Mouse (Mus musculus) MEL (cell line): Measurements from ENCODE around the gene Inpp5b. TPM values are rescaled to one million over a fixed set of nuclear protein-coding genes. Genes with fewer than 3 reads are reported as not detected.

Source experiments
- DNase-seq: peaks from one replicate; pipeline ENCODE4 v3.0.0; 2011; ENCODE audit warnings: low read depth, low spot score
- H3K27ac ChIP-seq: 2 replicates; pipeline ENCODE4 v1.5.1; 2012; ENCODE audit warnings: low read depth, mild to moderate bottlenecking, control low read depth, low read length, moderate library complexity; ENCODE audit not compliant: control insufficient read depth
- H3K27me3 ChIP-seq, 2 experiments: fragments of 150-350 bp in 1 of 2; sonication (generic) in 1 of 2; 2 replicates each; pipeline ENCODE4 v1.6.1; 2012; ENCODE audit warnings: low read length in 2 of 2, mild to moderate bottlenecking in 2 of 2, improper control_type of control experiment in 1 of 2, moderate library complexity in 1 of 2; ENCODE audit not compliant: insufficient read depth in 2 of 2, control insufficient read depth in 1 of 2
- H3K36me3 ChIP-seq, 2 experiments: 2 replicates each; pipeline ENCODE4 v1.6.1; 2012 to 2014; ENCODE audit warnings: low read length in 2 of 2, improper control_type of control experiment in 1 of 2, inconsistent platforms in 1 of 2, mild to moderate bottlenecking in 1 of 2; ENCODE audit not compliant: insufficient read depth in 2 of 2, control insufficient read depth in 1 of 2
- H3K4me1 ChIP-seq, 2 experiments: fragments of 150-350 bp in 1 of 2; sonication (generic) in 1 of 2; 2 replicates each; pipeline ENCODE4 v1.6.1; 2012; ENCODE audit warnings: low read length in 2 of 2, improper control_type of control experiment in 1 of 2, mild to moderate bottlenecking in 1 of 2; ENCODE audit not compliant: insufficient read depth in 2 of 2, control insufficient read depth in 1 of 2
- H3K4me3 ChIP-seq, 2 experiments: fragments of 150-350 bp in 1 of 2; sonication (generic) in 1 of 2; 2 replicates each; pipeline ENCODE4 v1.5.1; 2012; ENCODE audit warnings: low read depth in 2 of 2, low read length in 2 of 2, mild to moderate bottlenecking in 2 of 2, moderate library complexity in 2 of 2, control low read depth in 1 of 2, improper control_type of control experiment in 1 of 2; ENCODE audit not compliant: control insufficient read depth in 1 of 2, insufficient read depth in 1 of 2
- H3K79me2 ChIP-seq: 2 replicates; pipeline ENCODE4 v1.6.1; 2012; ENCODE audit warnings: mild to moderate bottlenecking, low read length, moderate library complexity; ENCODE audit not compliant: control insufficient read depth, poor library complexity, insufficient read depth
- H3K9ac ChIP-seq: 2 replicates; pipeline ENCODE4 v1.6.1; 2012; ENCODE audit warnings: low read depth, mild to moderate bottlenecking, control low read depth, low read length, moderate library complexity; ENCODE audit not compliant: control insufficient read depth, poor library complexity, severe bottlenecking
- H3K9me3 ChIP-seq: fragments of 150-350 bp; sonication (generic); replicated peaks from 2 replicates; pipeline ENCODE4 v1.6.1; 2012; ENCODE audit warnings: mild to moderate bottlenecking, low read length, improper control_type of control experiment, moderate library complexity; ENCODE audit not compliant: insufficient read depth
- BHLHE40 ChIP-seq: IDR thresholded peaks from 2 replicates; pipeline ENCODE4 v1.6.1; 2012; ENCODE audit warnings: low read depth, mild to moderate bottlenecking, inconsistent platforms, low read length, improper control_type of control experiment, borderline replicate concordance
- CHD1 ChIP-seq: IDR thresholded peaks from 2 replicates; pipeline ENCODE4 v1.6.1; 2012; ENCODE audit warnings: low read depth, mild to moderate bottlenecking, inconsistent platforms, low read length, improper control_type of control experiment
- CHD2 ChIP-seq: IDR thresholded peaks from 2 replicates; pipeline ENCODE4 v1.6.1; 2011; ENCODE audit warnings: low read length, improper control_type of control experiment
- E2F4 ChIP-seq: IDR thresholded peaks from 2 replicates; pipeline ENCODE4 v1.6.1; 2011; ENCODE audit warnings: low read depth, low read length, improper control_type of control experiment, borderline replicate concordance
- ELF1 ChIP-seq: IDR thresholded peaks from 2 replicates; pipeline ENCODE4 v1.6.1; 2014; ENCODE audit warnings: low read depth, mild to moderate bottlenecking, inconsistent platforms, low read length, improper control_type of control experiment, moderate library complexity
- ETS1 ChIP-seq: IDR thresholded peaks from 2 replicates; pipeline ENCODE4 v1.6.1; 2012; ENCODE audit warnings: low read depth, mild to moderate bottlenecking, inconsistent platforms, low read length, improper control_type of control experiment, moderate library complexity
- GATA1 ChIP-seq: IDR thresholded peaks from 2 replicates; pipeline ENCODE4 v1.6.1; 2011; ENCODE audit warnings: low read depth, low read length, improper control_type of control experiment
- KAT2A ChIP-seq: conservative IDR thresholded peaks from 2 replicates; pipeline ENCODE4 v1.6.1; 2012; ENCODE audit warnings: low read depth, low read length, improper control_type of control experiment, inconsistent platforms
- MXI1 ChIP-seq: IDR thresholded peaks from 2 replicates; pipeline ENCODE4 v1.6.1; 2011; ENCODE audit warnings: mild to moderate bottlenecking, low read depth, low read length, improper control_type of control experiment
- MYC ChIP-seq: IDR thresholded peaks from 2 replicates; pipeline ENCODE4 v1.6.1; 2011; ENCODE audit warnings: low read depth, mild to moderate bottlenecking, low read length, improper control_type of control experiment, moderate library complexity
- NRF1 ChIP-seq: IDR thresholded peaks from 2 replicates; pipeline ENCODE4 v1.6.1; 2014; ENCODE audit warnings: low read depth, mild to moderate bottlenecking, inconsistent platforms, low read length, improper control_type of control experiment, moderate library complexity; ENCODE audit not compliant: poor library complexity, insufficient read depth, severe bottlenecking
- POLR2AphosphoS2 ChIP-seq: IDR thresholded peaks from 2 replicates; pipeline ENCODE4 v1.6.1; 2011; ENCODE audit warnings: low read length, improper control_type of control experiment
- SIN3A ChIP-seq: IDR thresholded peaks from 2 replicates; pipeline ENCODE4 v1.6.1; 2012; ENCODE audit warnings: low read length, improper control_type of control experiment, inconsistent platforms
- TAL1 ChIP-seq: IDR thresholded peaks from 2 replicates; pipeline ENCODE4 v1.6.1; 2012; ENCODE audit warnings: mild to moderate bottlenecking, inconsistent platforms, low read length, moderate library complexity, mixed read lengths
- TCF12 ChIP-seq: IDR thresholded peaks from 2 replicates; pipeline ENCODE4 v1.6.1; 2014; ENCODE audit warnings: low read depth, mild to moderate bottlenecking, inconsistent platforms, low read length, improper control_type of control experiment, moderate library complexity
- UBTF ChIP-seq: IDR thresholded peaks from 2 replicates; pipeline ENCODE4 v1.6.1; 2012; ENCODE audit warnings: low read depth, mild to moderate bottlenecking, inconsistent platforms, low read length, improper control_type of control experiment, moderate library complexity, borderline replicate concordance; ENCODE audit not compliant: insufficient read depth
- ZKSCAN1 ChIP-seq: IDR thresholded peaks from 2 replicates; pipeline ENCODE4 v1.6.1; 2012; ENCODE audit warnings: low read depth, mild to moderate bottlenecking, inconsistent platforms, low read length, improper control_type of control experiment, moderate library complexity
- ZMIZ1 ChIP-seq: IDR thresholded peaks from 2 replicates; pipeline ENCODE4 v1.6.1; 2012; ENCODE audit warnings: low read depth, mild to moderate bottlenecking, inconsistent platforms, low read length, improper control_type of control experiment, moderate library complexity
- ZNF384 ChIP-seq: IDR thresholded peaks from 2 replicates; pipeline ENCODE4 v1.6.1; 2012; ENCODE audit warnings: low read depth, mild to moderate bottlenecking, inconsistent platforms, low read length, improper control_type of control experiment
- polyA plus RNA-seq, 2 experiments: library from polyadenylated mRNA; stranded (reverse) in 1 of 2; unstranded in 1 of 2; fragments of >175 nt in 1 of 2; fragments of >200 nt in 1 of 2; gene quantifications; 2 replicates each; pipeline versions ENCODE4 v1.2.1 to v1.2.4; 2012; ENCODE audit warnings: low replicate concordance in 2 of 2, low read depth in 1 of 2; ENCODE audit not compliant: insufficient read length in 2 of 2, insufficient read depth in 1 of 2, missing spikeins in 1 of 2
- total RNA-seq: library from RNA; depleted of rRNA; stranded (reverse); fragments of 300-350 nt; gene quantifications from 2 replicates; pipeline ENCODE4 v1.2.3, GENCODE M21; 2012

Gene Inpp5b
- total and polyA plus RNA-seq, 3 experiments, result 28.6 to 52.5 TPM; not detected in 1

GRCm38 (mm10) chr4:124726121-124726520, 15.5 kb upstream of the Inpp5b start:
- no peak for DNase-seq

DNA sequence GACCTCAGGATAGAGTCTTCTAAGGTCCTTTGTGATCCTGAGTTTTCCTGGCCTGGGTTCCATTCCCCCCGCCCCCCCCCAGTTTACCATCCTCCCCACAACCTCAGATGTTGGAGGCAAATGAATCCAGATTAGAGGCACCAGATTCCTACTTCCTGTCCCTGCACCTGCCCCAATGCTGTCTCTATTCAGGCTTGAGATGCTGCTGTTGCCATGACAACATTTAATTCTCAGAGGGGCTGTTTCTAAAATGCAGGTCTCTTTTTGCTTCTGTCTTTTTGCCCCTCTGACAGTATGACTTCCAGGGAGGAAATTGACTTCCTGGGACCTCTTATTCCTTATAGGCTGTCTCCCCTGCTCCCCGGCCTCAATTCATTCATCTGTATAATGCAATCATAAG, 4.7 kb upstream of the Inpp5b start:
- Histone ChIP-seq H3K27me3 (no peaks in the 10 kb centered on the region), H3K36me3 (no peaks in the 10 kb centered on the region; a peak in 2 of 4 replicates), H3K27ac (no peak overlapping the region), H3K9ac (no peak overlapping the region), H3K4me3 (no peak overlapping the region), H3K9me3 (no peaks in the 10 kb centered on the region), H3K4me1 (peaks cover 0 to 2% of the 10 kb centered on the region in 2 experiments; a peak in 1 of 4 replicates), H3K79me2 (no peaks in the 10 kb centered on the region)
- no peak for TF ChIP-seq E2F4
- no peak for DNase-seq

More at GRCm38 (mm10) chr4:124726121-124726520, 15.5 kb upstream of the Inpp5b start:
- Histone ChIP-seq H3K9ac (no peak overlapping the region), H3K4me3 (no peak overlapping the region), H3K27me3 (no peaks in the 10 kb centered on the region), H3K9me3 (no peaks in the 10 kb centered on the region), H3K79me2 (no peaks in the 10 kb centered on the region)
- TF ChIP-seq CHD1 (no peak), TAL1 (no peak), CHD2 (no peak), KAT2A (no peak), MXI1 (no peak), ZNF384 (no peak), NRF1 (no peak), GATA1 (no peak), UBTF (no peak), ELF1 (no peak)
- TF ChIP-seq, all 39 proteins: peak for 0
- no peaks in the 10 kb centered on the region for H3K4me1 ChIP-seq
- peaks cover 0 to 33% of the 10 kb centered on the region in 2 experiments; a peak in 2 of 4 replicates for H3K36me3 ChIP-seq
- H3K27ac ChIP-seq, result no peak overlapping the region

DNA sequence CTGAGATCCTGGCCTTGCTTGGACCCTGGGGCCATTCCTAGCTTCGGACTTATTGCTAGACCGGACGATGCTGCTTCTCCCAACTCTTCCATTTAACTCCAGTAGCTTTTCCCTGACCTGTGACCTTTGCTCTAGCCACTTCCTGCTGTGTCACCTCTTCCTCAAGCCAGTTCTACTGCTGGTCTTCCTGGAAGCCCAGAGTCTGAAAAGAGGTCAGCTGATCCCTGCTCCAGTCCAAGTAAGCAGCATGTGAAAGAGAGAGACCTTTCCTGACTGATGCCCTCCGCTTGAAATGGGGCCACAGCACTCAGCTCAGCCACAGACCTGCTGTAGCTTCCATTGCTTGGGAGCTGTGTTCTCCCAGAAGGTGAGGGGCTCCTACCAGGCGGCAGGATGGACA, 4.2 kb upstream of the Inpp5b start:
- no peaks in the 10 kb centered on the region for H3K27me3 ChIP-seq
- H3K4me1 ChIP-seq, result peaks cover 0 to 2% of the 10 kb centered on the region in 2 experiments; a peak in 1 of 4 replicates
- no peaks in the 10 kb centered on the region; the same call in 1 of the 2 replicates for H3K79me2 ChIP-seq
- H3K27ac ChIP-seq, result no peak overlapping the region
- TF ChIP-seq ETS1, result no peak
- no peak for TF ChIP-seq MYC
- no peak for TF ChIP-seq E2F4
- no peak for TF ChIP-seq ZKSCAN1
- no peak for TF ChIP-seq SIN3A
- TF ChIP-seq ZMIZ1, result no peak
- no peak for TF ChIP-seq TCF12
- no peak for TF ChIP-seq POLR2AphosphoS2
- TF ChIP-seq CHD2, result no peak
- no peak for TF ChIP-seq BHLHE40
- no peak for TF ChIP-seq UBTF
- no peak overlapping the region for H3K9ac ChIP-seq
- no peaks in the 10 kb centered on the region for H3K9me3 ChIP-seq
- H3K36me3 ChIP-seq, result no peaks in the 10 kb centered on the region; a peak in 2 of 4 replicates
- H3K4me3 ChIP-seq, result no peak overlapping the region
- DNase-seq, result no peak
